Mouse (Mus musculus): ENCODE measurements at regions not wholly inside any gene's neighbourhood (a gene's known extent, or its start where the extent isn't known, plus 50 kb on each side); places are given as distances from the start of the nearest gene placed in this dataset.
A peak's percentile ranks its signal among the peaks of the same experiment; 100 is the strongest.

GRCm38 (mm10) chr1:154995778-154996390, 103.6 kb downstream of the Ier5 start:
- DNase-seq (ENCODE audit: low spot score in 2 of 2): no peak

- DNase-seq (ENCODE audit: low spot score in 2 of 2): no peak
These were observed 105.2 kb downstream of the Ier5 start for GRCm38 (mm10) chr1:154993927-154994856.

- peak; percentile 34 to 69 for DNase-seq (ENCODE audit: low spot score in 2 of 2)
These were observed 99.0 kb upstream of the Cacna1e start for GRCm38 (mm10) chr1:154983325-154983724.

- peak; percentile 32 to 41 for DNase-seq (ENCODE audit: low spot score in 2 of 2)
These were observed 98.5 kb upstream of the Cacna1e start for GRCm38 (mm10) chr1:154982836-154983235.

GRCm38 (mm10) chr1:154981687-154982086, 97.4 kb upstream of the Cacna1e start:
- DNase-seq (ENCODE audit: low spot score in 2 of 2): no peak

- no peak for DNase-seq (ENCODE audit: low spot score in 2 of 2)
These were observed 91.4 kb upstream of the Cacna1e start for GRCm38 (mm10) chr1:154975732-154976131.

GRCm38 (mm10) chr1:154961271-154961670, 77.0 kb upstream of the Cacna1e start:
- DNase-seq (ENCODE audit: low spot score in 2 of 2): no peak

GRCm38 (mm10) chr1:154956625-154957031, 72.3 kb upstream of the Cacna1e start:
- DNase-seq (ENCODE audit: low spot score in 2 of 2): no peak

GRCm38 (mm10) chr1:154952679-154953078, 68.4 kb upstream of the Cacna1e start:
- no peak for DNase-seq (ENCODE audit: low spot score in 2 of 2)
